Mouse (Mus musculus): Measurements from ENCODE around the gene Cmtm7.

GRCm38 (mm10) chr9:114745654-114746053 is 36.0 kb downstream of the Cmtm7 start:
- TF ChIP-seq CTCF (IDR thresholded peaks at IDR 0.05; ENCODE audit: low read depth) (no peak), EP300 (IDR thresholded peaks at IDR 0.05; ENCODE audit: low read depth) (no peak)

All from liver, embryonic 14.5 days (tissue).